Mouse (Mus musculus): ENCODE measurements around the gene Rhov.

DNA sequence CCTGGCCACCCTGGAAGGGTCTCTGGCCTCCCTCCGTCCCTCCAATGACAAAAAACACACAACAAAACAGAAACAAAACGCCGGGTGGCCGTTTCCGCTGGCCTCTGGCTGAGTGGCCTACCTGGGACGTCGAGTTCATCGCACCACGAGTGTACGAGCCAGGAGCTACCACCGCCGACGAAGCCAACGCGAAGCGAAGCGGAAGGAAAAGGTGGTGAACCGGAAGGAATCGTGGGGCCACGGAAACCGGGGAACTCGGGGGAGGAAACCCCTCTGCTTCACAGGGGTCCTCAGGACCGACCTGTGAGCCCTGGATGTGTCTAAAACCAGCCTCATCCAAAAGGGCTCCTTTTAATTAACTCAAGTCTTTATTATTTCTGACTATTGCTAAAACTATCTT is 6.7 kb upstream of the Rhov start:
- TF ChIP-seq CTCF (IDR thresholded peaks at IDR 0.05; ENCODE audit: low read depth, low read length) (no peak), GATA2 (IDR thresholded peaks at IDR 0.05; ENCODE audit: borderline replicate concordance, low read depth, low read length) (no peak)

All from G1E (cell line).